Mouse (Mus musculus): ENCODE results near the gene Abca14. TPM values are rescaled to one million over a fixed set of nuclear protein-coding genes. Genes with fewer than 3 reads are reported as not detected.

Gene Abca14
- polyA plus RNA-seq (2014; fragmentation: Illumina TruSeq; extraction: RNeasy Lipid Tissue Mini Kit (QIAGEN cat#74804); ENCODE audit: low read depth, low replicate concordance) = 0.16 TPM

GRCm38 (mm10) chr7:120203789-120204188, at the start of gene Abca14:
Abca14 (plus strand) TSS chr7:120203961.

DNA sequence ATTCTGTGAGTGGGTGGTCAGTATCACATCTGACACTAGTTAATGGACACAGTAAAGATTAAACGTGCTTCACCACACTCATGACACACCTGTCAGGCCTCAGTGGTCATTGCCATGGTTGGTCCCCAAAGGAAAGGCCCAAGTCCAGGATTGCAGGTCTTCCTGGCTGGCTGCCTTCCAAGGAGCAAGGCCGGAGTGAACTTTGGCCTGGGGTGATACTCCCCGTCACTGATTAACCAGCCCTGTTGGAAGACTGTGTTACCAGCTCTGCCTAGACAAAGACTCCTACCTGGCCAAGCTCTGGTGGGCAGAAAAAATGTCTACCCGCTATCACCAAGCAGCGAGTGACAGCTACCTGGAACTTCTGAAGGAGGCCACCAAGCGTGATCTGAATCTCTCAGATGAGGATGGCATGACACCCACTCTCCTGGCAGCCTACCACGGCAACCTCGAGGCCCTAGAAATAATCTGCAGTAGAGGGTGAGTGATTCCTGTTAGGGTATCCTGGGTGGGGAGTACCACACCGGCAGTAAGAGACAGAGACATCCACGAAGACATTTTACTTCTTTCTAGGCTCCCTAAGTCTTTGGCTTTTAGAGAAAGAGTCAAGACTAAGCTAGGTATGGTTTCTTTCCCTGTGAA, 30.0 kb upstream of the Abca14 start, which contains the start of gene Anks4b:
Gene Anks4b, plus strand, starts transcription at position 256 of the 642 bp plus-strand sequence.

GRCm38 (mm10) chr7:120201771-120202170, 2.0 kb upstream of the Abca14 start, which contains the start of gene Crym:
Crym (minus strand) TSS chr7:120202111.

DNA sequence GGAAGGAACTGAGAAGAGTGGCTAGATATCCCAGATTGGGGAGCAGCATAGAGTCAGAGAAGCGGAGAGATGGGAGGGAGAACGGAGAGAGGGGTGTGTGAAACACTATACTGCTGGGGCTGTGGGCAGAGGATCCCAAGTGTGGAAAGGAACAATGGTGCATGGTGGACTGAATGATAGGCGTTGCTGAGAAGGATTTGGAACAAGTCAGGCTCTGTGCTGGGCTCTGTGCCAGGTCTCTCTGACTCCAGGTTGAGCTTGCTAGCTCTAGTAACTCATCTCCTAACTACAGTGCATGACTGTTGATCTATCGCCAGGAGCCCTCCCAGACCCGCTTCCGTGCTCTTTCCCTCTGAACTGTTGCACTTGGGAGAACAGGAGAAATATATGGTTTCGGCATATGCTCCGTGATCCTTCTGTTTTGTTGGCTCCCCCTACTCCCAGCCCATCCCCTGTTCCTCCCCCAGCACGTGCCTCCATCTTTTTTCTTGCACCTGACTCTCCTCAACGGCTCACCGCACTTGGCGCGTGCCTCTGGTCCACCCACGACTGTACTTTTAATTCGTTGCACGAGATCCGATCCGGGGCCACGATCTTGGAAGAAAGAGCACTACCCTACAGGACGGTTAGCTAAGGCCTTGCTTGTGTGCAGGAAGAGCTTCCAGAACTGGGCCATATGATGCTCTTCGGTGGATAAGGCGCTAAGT, 124.5 kb downstream of the Abca14 start, which contains the start of gene Abca15:
Gene Abca15, plus strand, starts transcription at position 584 of the 707 bp plus-strand sequence.

Other genes starting within 250 kb of the Abca14 start
- gene Dnah3, start 108.7 kb upstream of the Abca14 start, polyA plus RNA-seq (2014; fragmentation: Illumina TruSeq; extraction: RNeasy Lipid Tissue Mini Kit (QIAGEN cat#74804); ENCODE audit: low read depth, low replicate concordance) = 0.40 TPM
- 22.6 TPM for gene Tmem159, start 101.6 kb upstream of the Abca14 start, polyA plus RNA-seq (2014; fragmentation: Illumina TruSeq; extraction: RNeasy Lipid Tissue Mini Kit (QIAGEN cat#74804); ENCODE audit: low read depth, low replicate concordance)
- not detected for gene Zp2, start 58.7 kb upstream of the Abca14 start, polyA plus RNA-seq (2014; fragmentation: Illumina TruSeq; extraction: RNeasy Lipid Tissue Mini Kit (QIAGEN cat#74804); ENCODE audit: low read depth, low replicate concordance)
- 81.7 TPM for gene Anks4b, start 30.1 kb upstream of the Abca14 start, polyA plus RNA-seq (2014; fragmentation: Illumina TruSeq; extraction: RNeasy Lipid Tissue Mini Kit (QIAGEN cat#74804); ENCODE audit: low read depth, low replicate concordance)
- 8.2 TPM for gene Crym, start 1.9 kb upstream of the Abca14 start, polyA plus RNA-seq (2014; fragmentation: Illumina TruSeq; extraction: RNeasy Lipid Tissue Mini Kit (QIAGEN cat#74804); ENCODE audit: low read depth, low replicate concordance)
- not detected for gene Abca15, start 124.7 kb downstream of the Abca14 start, polyA plus RNA-seq (2014; fragmentation: Illumina TruSeq; extraction: RNeasy Lipid Tissue Mini Kit (QIAGEN cat#74804); ENCODE audit: low read depth, low replicate concordance)
- gene Abca16, start 205.7 kb downstream of the Abca14 start, polyA plus RNA-seq (2014; fragmentation: Illumina TruSeq; extraction: RNeasy Lipid Tissue Mini Kit (QIAGEN cat#74804); ENCODE audit: low read depth, low replicate concordance) = not detected

Data from kidney, adult 10 weeks (tissue).